Mouse (Mus musculus): ENCODE results near the gene Gm5678. TPM values are rescaled to one million over a fixed set of nuclear protein-coding genes. Genes with fewer than 3 reads are reported as not detected.

The Gm5678 gene
- 1 to 10 TPM in 3 of 4 experiments, under 1 TPM in 1; 0.96 to 1.7 (median 1.1) TPM for total RNA-seq (2022)

DNA sequence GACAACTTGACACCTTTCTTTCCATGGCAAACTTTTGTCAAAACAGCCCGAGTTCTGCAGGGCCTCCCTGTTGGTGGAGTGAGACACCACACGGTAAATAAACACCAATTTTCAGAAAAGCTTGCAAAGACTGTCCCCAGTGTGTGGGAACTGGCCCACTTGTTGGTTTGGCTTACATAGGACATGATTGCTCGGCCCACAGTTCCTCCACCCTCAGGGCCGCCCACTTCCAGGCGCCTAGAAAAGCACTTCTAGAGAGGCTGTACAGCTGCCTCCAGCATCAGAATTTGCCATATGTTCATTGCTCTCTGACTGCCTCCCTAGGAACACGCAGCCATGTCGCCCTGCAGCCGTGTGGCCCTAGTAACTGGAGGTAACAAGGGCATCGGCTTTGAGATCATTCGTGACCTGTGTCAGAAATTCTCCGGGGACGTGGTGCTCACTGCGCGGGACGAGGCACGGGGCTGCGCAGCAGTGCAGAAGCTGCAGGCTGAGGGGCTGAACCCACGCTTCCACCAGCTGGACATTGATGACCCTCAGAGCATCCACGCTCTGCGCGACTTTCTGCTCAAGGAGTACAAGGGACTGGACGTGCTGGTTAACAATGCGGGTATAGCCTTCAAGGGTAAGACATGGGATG, at the start of gene Gm5678:
Gm5678 (plus strand) TSS at position 337 of the 640 bp plus-strand sequence.
- no peak for DNase-seq (ENCODE audit: low spot score in 2 of 2)

GRCm38 (mm10) chr16:93578346-93579005, 49.4 kb upstream of the Gm5678 start:
- no peak for DNase-seq (ENCODE audit: low spot score in 2 of 2)

GRCm38 (mm10) chr16:93581125-93581524, 46.8 kb upstream of the Gm5678 start:
- no peak for DNase-seq (ENCODE audit: low spot score in 2 of 2)

DNA sequence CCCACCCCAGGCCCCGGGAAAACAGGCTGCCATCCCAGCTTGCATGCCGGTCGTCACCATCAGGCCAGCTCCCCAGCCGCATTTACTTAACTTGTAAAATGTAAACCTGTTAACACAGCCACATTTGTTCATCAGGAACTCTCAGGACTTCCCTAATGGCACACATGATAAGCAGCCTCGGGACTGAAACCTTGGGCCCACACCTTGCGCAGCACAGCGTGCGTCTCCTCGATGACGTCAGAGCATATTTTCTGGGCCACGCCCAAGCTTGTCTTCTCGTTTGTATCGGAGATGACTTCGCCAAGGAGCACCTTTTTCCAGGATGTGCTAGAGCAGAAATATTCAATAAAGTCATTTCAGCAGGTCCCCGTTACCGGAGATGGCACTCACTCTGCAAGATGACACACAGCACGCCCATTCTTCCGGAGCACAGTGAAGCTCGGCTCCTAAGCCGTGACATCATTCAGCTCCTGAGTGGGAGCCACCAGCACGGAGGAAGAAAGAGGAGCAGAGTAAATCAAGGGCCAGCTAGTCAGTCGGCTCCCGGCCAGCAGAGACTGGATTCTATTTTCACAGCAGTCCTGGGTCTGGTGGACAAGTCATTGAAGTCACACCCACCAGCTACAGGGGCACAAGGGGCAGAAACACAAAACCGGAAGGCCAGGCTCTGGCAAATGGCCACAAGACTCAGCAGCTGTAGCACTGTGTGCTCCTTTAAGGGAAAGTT, 42.8 kb upstream of the Gm5678 start:
- peak in 1 of 2 experiments; percentile 12 for DNase-seq (ENCODE audit: low spot score in 2 of 2)

- DNase-seq (ENCODE audit: low spot score in 2 of 2): no peak
Observed at GRCm38 (mm10) chr16:93585703-93586205, 42.1 kb upstream of the Gm5678 start.

DNA sequence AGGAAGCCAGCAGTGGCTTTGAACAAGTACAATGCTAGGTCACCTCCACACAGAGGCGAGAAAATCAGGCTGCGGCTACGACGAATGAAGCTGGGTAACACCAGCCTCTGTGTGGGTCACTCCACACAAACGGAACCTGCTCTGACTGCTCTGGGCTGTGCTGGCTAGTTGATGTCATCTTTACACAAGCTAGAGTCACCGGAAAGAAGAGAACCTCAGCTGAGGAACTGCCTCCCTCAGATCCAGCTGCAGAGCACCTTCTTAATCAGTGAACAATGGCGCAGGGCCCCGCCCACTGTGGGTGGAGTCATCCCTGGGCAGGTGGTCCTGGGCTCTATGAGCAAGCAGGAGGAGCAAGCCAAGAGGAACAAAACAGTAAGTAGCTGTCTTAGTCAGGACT, 41.5 kb upstream of the Gm5678 start:
- DNase-seq (ENCODE audit: low spot score in 2 of 2): no peak

DNA sequence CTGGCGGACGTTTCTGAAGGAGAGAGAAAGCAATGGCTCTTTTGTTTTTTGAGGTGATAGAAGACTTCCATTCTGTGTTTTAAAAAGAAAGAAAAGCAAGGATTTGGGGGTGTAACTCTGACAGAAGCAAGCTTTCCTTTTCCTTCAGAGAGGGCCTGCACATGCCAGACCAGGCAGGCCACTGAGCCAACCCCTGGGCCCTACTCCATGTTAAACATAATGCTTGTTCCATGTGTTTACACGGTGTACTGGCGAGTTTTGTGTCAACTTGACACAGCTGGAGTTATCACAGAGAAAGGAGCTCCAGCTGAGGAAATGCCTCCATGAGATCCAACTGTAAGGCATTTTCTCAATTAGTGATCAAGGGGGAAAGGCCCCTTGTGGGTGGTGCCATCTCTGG, 39.6 kb upstream of the Gm5678 start:
- DNase-seq (ENCODE audit: low spot score in 2 of 2): no peak

DNA sequence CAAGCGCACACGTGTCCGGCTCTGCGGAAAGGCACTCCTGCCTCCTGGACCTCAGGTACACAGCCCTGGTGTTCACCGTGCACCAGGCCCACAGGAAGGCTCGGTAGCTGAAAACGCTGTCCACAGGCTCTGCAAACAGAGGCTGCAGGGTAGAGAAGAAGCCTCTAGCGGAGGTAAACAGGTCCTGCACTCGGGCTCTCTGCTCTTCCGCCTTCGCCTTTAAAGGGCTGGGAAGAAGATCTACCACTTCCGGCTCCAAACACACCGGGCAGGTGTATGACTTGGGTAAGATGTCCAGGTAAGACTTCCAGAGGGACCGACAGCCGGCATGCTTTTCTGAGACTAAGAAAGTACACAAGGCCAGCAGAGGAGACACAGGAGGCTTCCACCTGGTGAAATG, 37.0 kb upstream of the Gm5678 start:
- no peak for DNase-seq (ENCODE audit: low spot score in 2 of 2)

- DNase-seq (ENCODE audit: low spot score in 2 of 2): no peak
Observed at GRCm38 (mm10) chr16:93591450-93592430, 36.2 kb upstream of the Gm5678 start.

DNA sequence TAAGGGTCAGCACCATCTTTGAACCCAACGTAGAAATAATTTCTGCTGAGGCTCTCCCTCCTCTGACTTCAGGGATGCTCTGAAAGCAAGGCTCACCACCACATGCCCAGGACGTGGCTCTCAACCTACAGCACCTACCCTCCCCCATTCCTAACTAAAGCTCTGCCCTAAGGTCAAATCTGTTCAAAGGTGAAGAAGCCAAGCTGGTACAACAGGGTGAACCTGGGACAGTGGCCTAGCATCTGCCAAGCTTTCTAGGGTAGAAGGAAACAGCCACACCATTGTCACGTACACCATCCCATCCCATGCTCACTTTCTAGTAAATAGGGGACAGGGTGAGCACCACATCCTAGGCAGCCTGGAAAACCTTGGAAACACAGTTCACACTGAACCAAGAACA, 35.2 kb upstream of the Gm5678 start:
- no peak for DNase-seq (ENCODE audit: low spot score in 2 of 2)

DNA sequence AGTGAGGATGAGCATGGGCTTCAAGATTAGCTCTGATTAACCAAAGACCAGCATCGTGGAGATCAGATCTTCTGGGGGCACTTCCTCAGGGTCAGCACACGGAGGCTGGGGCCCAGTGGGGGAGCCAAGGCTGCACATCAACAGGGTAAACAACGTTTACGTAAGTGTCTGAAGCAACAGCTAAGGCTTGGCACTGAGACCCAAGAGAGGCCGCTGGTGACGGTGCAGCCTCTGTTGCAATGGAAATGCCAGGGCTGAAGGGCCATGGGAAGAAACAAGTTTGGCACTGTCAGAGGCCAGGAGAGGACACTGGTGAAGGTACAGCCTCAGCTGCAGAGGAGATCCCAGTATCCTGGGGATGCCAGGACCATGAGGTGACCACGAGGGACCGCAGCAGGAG, 34.5 kb upstream of the Gm5678 start:
- DNase-seq (ENCODE audit: low spot score in 2 of 2): no peak

DNA sequence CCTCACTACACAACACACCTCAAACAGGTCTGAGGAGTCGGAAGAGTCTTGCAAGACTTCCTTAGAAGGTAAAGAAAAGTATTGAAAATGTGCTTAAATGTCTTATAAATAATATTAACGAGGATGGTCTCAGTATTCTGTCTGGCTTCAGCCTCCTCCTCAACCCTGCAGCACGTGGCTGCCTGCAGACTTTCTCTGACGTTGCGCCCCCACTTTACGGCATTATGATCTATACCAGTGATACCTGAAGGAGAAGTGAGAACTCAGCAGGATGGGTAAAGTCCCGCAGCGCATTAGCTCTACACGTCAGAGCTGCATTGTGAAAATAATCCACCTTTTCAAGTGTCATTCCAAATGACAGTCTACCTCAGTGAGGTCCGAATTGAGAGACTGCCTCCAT, 33.4 kb upstream of the Gm5678 start:
- DNase-seq (ENCODE audit: low spot score in 2 of 2): no peak

DNA sequence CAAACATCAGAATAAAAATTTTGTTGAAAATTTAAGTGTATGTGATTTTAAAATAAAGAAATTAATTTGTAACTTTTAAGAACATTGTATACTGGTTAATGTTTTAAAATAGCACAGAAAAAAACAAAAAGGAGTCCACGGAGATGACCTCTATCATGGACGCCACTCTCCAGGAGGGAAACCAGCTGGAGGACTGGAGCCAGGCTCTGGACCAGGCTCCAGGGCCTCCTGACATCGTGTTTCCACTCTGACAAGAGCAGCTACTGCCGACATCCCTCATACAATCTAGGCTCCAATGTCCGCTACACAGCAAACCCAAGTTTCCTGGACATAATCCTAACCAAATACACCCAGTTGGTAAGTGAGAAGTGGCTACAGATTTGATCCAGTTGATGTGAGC, 32.1 kb upstream of the Gm5678 start:
- no peak for DNase-seq (ENCODE audit: low spot score in 2 of 2)

DNA sequence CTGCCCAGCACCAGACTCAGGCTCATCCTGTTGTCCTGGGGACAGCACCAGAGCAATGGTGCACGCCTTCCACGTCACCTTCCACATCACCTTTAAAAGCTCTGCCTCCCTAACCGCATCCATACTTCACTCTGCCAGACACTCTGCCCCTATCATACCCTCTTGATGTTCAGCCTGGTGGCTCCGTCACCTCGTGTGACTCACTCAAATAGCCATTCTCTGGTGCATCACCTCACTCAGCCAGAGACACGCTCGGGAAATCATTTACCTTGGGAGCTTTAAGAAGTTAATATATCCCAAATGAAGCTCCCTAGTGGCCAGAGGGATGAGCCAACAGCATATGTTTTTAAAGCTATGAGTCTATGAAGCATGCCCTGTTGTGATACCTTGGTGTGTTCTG, 31.1 kb upstream of the Gm5678 start:
- no peak for DNase-seq (ENCODE audit: low spot score in 2 of 2)

DNA sequence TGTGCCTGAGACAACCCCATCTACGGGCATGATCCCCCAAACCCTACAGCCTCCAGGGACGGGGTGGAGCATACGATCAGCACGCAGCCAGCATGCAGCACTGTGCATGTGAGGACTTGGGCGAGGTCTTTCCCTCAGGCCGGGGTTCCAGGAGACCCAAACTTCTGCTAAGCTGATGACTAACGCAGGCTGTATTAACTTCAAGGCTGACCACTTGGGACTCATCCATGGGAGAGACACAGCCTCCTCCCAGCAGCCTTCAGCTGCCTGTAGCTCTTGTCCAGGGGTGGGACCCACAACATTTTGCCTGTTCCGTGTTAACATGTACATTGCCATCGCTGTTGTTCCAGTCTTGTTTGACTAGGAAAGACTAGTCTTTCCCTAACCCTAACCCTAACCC, 30.3 kb upstream of the Gm5678 start:
- no peak for DNase-seq (ENCODE audit: low spot score in 2 of 2)

DNA sequence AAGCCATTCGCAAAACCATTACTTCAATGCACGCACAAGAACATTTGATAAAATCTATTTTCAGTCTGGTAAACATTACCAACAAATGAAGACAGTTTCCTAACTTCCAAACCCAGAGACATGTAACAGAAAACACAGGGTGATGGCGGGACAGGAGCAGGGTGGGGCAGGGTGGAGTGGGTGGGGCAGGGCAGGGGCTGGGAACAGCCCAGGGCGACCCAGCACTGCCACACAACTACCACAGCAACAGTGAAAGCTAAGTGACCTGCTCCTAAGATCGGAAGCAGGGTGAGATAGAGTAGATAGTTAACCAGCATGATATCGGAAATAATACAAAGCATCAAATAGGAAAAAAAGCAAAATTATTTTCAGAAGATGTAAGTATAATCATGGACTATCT, 28.4 kb upstream of the Gm5678 start:
- DNase-seq (ENCODE audit: low spot score in 2 of 2): no peak

DNA sequence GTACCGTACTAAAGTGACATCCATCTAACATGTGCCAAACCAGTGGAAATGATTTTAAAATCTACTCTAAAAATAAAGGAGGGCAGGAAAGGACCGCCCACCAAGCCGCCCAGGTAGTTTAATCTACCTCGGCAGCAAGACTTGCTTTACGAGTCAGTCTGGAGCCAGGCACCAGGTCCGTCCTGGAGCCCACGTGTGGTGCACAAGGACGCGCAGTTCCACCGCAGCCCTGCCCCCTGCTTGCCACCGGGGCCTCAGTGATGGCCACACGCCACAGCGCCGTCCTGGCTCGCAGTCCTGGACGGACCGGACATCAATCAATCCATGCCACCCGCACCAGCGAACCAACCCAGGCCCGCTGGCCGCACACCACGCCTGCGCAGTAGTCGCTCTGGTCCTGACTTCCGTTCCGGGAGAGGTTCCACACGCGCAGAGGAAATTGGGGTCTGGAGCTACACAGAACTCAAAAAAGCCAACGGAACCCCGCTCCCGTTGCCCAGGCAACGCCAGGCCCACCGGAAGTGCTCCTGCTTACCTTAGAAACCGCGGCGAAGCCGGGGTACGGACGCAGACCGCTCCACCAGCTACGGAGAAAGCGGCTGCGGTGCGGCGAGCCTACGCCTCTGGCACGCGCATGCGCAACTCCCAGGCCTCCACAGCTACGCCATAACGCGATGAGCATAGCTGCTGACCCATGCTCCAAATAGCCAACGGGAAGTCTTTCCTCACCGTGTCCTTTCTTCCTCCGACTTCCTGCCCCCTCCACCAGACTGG, 24.3 kb upstream of the Gm5678 start, which contains the start of gene Setd4:
Setd4 (minus strand) TSS at position 625 of the 774 bp plus-strand sequence.
- DNase-seq (ENCODE audit: low spot score in 2 of 2): peak; percentile 89 to 96

- no peak for DNase-seq (ENCODE audit: low spot score in 2 of 2)
Observed at GRCm38 (mm10) chr16:93604481-93604969, 23.4 kb upstream of the Gm5678 start.

GRCm38 (mm10) chr16:93605553-93605952, 22.3 kb upstream of the Gm5678 start, which contains the start of gene Cbr1:
Gene Cbr1, plus strand, starts transcription at chr16:93605853.
- DNase-seq (ENCODE audit: low spot score in 2 of 2): no peak

DNA sequence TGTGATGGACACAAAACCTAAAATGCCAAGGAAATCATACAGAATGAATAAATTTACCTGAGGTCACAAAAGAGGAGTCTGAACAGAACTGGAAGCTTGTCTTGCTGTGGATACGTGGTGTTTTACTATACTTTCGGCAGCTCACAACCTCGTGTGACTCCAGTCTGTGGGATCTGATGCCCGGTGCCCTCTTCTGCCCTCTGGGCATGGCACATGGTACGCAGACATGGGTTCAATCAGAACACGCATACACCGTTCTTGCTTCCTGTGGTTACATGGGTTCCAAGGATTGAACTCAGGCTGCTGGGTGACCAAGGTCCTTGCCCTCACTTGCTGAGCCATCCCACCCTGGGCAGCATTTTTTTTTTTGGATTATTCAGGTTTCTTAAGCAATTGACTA, 21.8 kb upstream of the Gm5678 start:
- no peak for DNase-seq (ENCODE audit: low spot score in 2 of 2)
